Mouse (Mus musculus): ENCODE results near the gene Arhgef1.

DNA sequence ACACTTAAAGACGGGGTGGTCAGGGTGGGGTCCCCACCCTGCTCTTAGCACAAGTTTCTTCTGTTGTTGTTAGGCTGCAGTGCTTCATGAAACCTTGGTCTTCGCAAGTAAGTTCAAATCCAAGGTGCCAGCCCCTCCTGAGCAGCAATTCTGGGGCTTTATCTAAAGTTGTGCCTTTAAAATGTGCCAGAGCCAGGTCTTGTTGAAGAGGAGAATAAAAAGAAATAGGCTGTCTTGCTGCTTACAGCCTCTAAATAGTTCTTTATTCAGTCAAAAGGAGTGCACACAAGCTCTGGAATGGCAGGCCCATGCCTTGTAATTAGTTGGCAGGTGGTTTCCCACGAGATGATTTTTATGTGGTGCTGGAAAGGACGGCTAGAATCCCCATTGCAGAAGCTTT lies 15.6 kb upstream of the Arhgef1 start:
- TF ChIP-seq CTCF (IDR thresholded peaks at IDR 0.05; ENCODE audit: extremely low read depth, insufficient read depth, insufficient read length, insufficient replicate concordance): no peak
- TF ChIP-seq POLR2A (IDR thresholded peaks at IDR 0.05; ENCODE audit: low read depth, low read length): no peak
